Mouse (Mus musculus): Measurements from ENCODE around the gene Amh.

GRCm38 (mm10) chr10:80831136-80831535, 26.1 kb downstream of the Amh start:
- TF ChIP-seq POLR2A (IDR thresholded peaks at IDR 0.05; ENCODE audit: low read depth, low read length), result no peak
- TF ChIP-seq CTCF (conservative IDR thresholded peaks at IDR 0.05; ENCODE audit: insufficient read depth, insufficient read length, low read depth, low read length), result no peak

Measured in kidney, adult 2 months (tissue).